Mouse (Mus musculus) kidney, embryonic 14.5 days (tissue): ENCODE measurements around the gene 9130230L23Rik. TPM values are rescaled to one million over a fixed set of nuclear protein-coding genes. Genes with fewer than 3 reads are reported as not detected.

Source experiments
- ATAC-seq: fragments of 200-750 bp; cut with Nextera tagmentation; 2 replicates; pipeline ENCODE4 v1.8.0; 2017; ENCODE audit warnings: moderate number of reproducible peaks, mild to moderate bottlenecking, moderate TSS enrichment, moderate library complexity; ENCODE audit not compliant: low FRiP score, low TSS enrichment
- H3K27ac ChIP-seq: fragments of 300-500 bp; sonication (generic); 2 replicates; pipeline ENCODE4 v1.5.1; 2014; ENCODE audit warnings: low read depth, mild to moderate bottlenecking, low read length, moderate library complexity, mixed read lengths
- H3K27me3 ChIP-seq: fragments of 300-500 bp; sonication (generic); 2 replicates; pipeline ENCODE4 v1.6.1; 2014; ENCODE audit warnings: mild to moderate bottlenecking, low read length; ENCODE audit not compliant: control insufficient read depth, insufficient read depth
- H3K36me3 ChIP-seq: fragments of 300-500 bp; sonication (generic); 2 replicates; pipeline ENCODE4 v1.6.1; 2014; ENCODE audit warnings: low read length, mixed read lengths; ENCODE audit not compliant: control insufficient read depth, insufficient read depth
- H3K4me1 ChIP-seq: fragments of 300-500 bp; sonication (generic); 2 replicates; pipeline ENCODE4 v1.6.1; 2014; ENCODE audit warnings: low read length, mixed read lengths; ENCODE audit not compliant: control insufficient read depth, insufficient read depth
- H3K4me2 ChIP-seq: fragments of 300-500 bp; sonication (generic); replicated peaks from 2 replicates; pipeline ENCODE4 v1.6.1; 2014; ENCODE audit warnings: low read depth, mild to moderate bottlenecking, low read length
- H3K4me3 ChIP-seq: fragments of 300-500 bp; sonication (generic); 2 replicates; pipeline ENCODE4 v1.5.1; 2014; ENCODE audit warnings: mild to moderate bottlenecking, low read length
- H3K9ac ChIP-seq: fragments of 300-500 bp; sonication (generic); 2 replicates; pipeline ENCODE4 v1.6.1; 2014; ENCODE audit warnings: low read depth, mild to moderate bottlenecking, low read length, moderate library complexity
- H3K9me3 ChIP-seq: fragments of 300-500 bp; sonication (generic); 2 replicates; pipeline ENCODE4 v1.6.1; 2016; ENCODE audit warnings: low read length; ENCODE audit not compliant: control insufficient read depth
- WGBS: fragments of 180-500 bp; shearing (Covaris S2); extraction: QIAGEN DNeasy Blood & Tissue Kit; methylation state at CpG from one replicate; pipeline ENCODE4 v1.1.7; 2014; 5-methylcytosine and 5-hydroxymethylcytosine counted together
- polyA plus RNA-seq: library from polyadenylated mRNA; unstranded; fragments of >200 nt; fragmentation: Nextera tagmentation; extraction: Ambion mirVana; gene quantifications from 2 replicates; pipeline ENCODE4 v1.2.1, GENCODE M21; 2014

Gene 9130230L23Rik
- 0.38 and 0.40 TPM in 2 replicates for polyA plus RNA-seq

GRCm38 (mm10) chr5:66004134-66004925 is at the start of gene 9130230L23Rik:
9130230L23Rik (minus strand) TSS chr5:66004285.
- Histone ChIP-seq H3K4me2 (no peak within 1 kb of the TSS), H3K9ac (no peak within 1 kb of the TSS), H3K27me3 (no peaks in the 10 kb centered on the region), H3K27ac (peak within 1 kb of the TSS; percentile 6; the same call in 1 of the 2 replicates), H3K36me3 (no peaks in the 10 kb centered on the region), H3K4me3 (no peak within 1 kb of the TSS), H3K4me1 (peaks cover 7% of the 10 kb centered on the region), H3K9me3 (no peaks in the 10 kb centered on the region)
- ATAC-seq, result no peak
- 68% methylated on average over 14 of the region's 14 CpGs for WGBS

DNA sequence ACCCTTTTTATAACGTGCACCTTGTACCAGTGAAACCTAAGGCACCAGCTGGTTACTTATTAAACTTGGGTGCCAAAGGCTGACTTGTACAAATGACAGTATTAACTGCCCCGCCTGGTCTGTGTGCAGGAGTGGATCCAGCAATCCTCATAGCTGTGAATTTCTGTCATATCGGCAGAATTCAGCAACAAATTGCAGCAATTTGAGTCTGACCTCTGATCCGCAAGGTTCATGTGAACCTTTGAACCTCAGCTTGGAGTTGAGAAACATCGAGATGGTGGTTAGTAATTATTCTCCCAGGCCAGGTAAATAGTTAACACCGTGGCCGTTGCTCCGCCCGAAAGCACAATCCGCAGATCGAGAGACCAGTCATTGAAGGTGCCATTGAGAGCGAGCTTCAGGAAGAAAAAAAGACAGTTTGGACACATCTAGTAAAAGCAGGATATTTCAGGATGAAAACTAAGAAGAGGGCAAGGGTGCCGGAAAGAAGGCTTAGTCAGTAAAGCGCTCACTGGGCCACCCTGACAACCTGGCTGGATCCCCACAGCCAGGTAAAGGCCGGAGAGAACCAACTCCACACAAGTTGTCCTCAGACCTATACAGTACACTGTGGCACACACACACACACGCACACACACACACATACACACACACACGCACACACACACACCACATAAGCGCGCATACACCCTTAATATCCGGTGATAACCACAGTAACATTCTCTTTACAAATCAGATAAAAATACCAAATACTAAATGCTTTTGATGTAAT is 48.9 kb upstream of the 9130230L23Rik start:
- Histone ChIP-seq H3K36me3 (no peaks in the 10 kb centered on the region), H3K27me3 (no peaks in the 10 kb centered on the region), H3K4me1 (0 out of 2 replicates have a peak, but pooled peaks cover 4% of the 10 kb centered on the region), H3K4me2 (no peak overlapping the region; the same call in 1 of the 2 replicates), H3K9ac (no peak overlapping the region), H3K4me3 (no peak overlapping the region), H3K27ac (peak overlapping the region; percentile 48; the same call in 1 of the 2 replicates), H3K9me3 (no peaks in the 10 kb centered on the region)
- ATAC-seq, result peak; percentile 88; the same call in 1 of the 2 replicates
- 66% methylated on average over 20 of the region's 20 CpGs for WGBS

GRCm38 (mm10) chr5:66050841-66051240 is 46.8 kb upstream of the 9130230L23Rik start:
- no peak overlapping the region for H3K4me2 ChIP-seq
- no peak overlapping the region; the same call in 1 of the 2 replicates for H3K27ac ChIP-seq
- H3K27me3 ChIP-seq, result no peaks in the 10 kb centered on the region
- WGBS, result 80% methylated on average over 5 of the region's 5 CpGs
- no peaks in the 10 kb centered on the region for H3K36me3 ChIP-seq
- H3K4me3 ChIP-seq, result no peak overlapping the region
- ATAC-seq, result no peak
- H3K9ac ChIP-seq, result no peak overlapping the region
- peaks cover 7% of the 10 kb centered on the region; the same call in 1 of the 2 replicates for H3K4me1 ChIP-seq
- no peaks in the 10 kb centered on the region for H3K9me3 ChIP-seq

DNA sequence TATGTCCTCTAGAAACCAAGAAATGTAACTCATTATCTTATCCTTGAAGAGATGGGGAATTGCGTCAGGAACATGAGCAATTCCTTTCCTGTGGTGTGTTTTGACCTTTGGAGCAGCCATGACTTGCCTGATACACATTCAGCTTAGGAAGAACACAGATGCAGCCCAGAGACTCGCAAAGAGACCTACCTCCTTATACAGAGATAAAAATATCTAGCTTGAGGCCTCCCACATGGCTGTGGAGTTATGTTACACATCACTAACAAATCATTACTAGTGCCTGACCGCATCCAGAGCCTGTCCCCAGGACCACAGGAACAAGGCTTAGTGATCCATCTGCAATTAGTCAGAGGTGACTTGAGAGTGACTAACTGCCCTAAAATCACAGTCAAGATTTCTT is 42.3 kb upstream of the 9130230L23Rik start:
- no peak overlapping the region for H3K27ac ChIP-seq
- H3K4me2 ChIP-seq, result no peak overlapping the region
- peaks cover 4% of the 10 kb centered on the region; the same call in 1 of the 2 replicates for H3K4me1 ChIP-seq
- WGBS, result 42% methylated on average over 3 of the region's 3 CpGs
- ATAC-seq, result no peak
- no peaks in the 10 kb centered on the region for H3K9me3 ChIP-seq
- no peaks in the 10 kb centered on the region for H3K27me3 ChIP-seq
- no peak overlapping the region for H3K4me3 ChIP-seq
- H3K9ac ChIP-seq, result no peak overlapping the region
- H3K36me3 ChIP-seq, result no peaks in the 10 kb centered on the region

GRCm38 (mm10) chr5:66043897-66044296 is 39.8 kb upstream of the 9130230L23Rik start:
- H3K4me2 ChIP-seq, result no peak overlapping the region
- no peak for ATAC-seq
- 86% methylated on average over 3 of the region's 3 CpGs for WGBS

GRCm38 (mm10) chr5:66042651-66043340 is 38.7 kb upstream of the 9130230L23Rik start:
- Histone ChIP-seq H3K27ac (peak overlapping the region; percentile 67; the same call in 1 of the 2 replicates), H3K4me3 (no peak overlapping the region), H3K36me3 (no peaks in the 10 kb centered on the region), H3K9ac (no peak overlapping the region), H3K9me3 (no peaks in the 10 kb centered on the region), H3K4me2 (no peak overlapping the region), H3K27me3 (no peaks in the 10 kb centered on the region), H3K4me1 (peaks cover 3% of the 10 kb centered on the region; the same call in 1 of the 2 replicates)
- peak; percentile 60; the same call in 1 of the 2 replicates for ATAC-seq
- 57% methylated on average over 10 of the region's 10 CpGs for WGBS

More at GRCm38 (mm10) chr5:66043897-66044296, 39.8 kb upstream of the 9130230L23Rik start:
- Histone ChIP-seq H3K9me3 (no peaks in the 10 kb centered on the region), H3K4me3 (no peak overlapping the region), H3K27ac (peak overlapping the region; percentile 31), H3K27me3 (no peaks in the 10 kb centered on the region), H3K9ac (no peak overlapping the region), H3K36me3 (no peaks in the 10 kb centered on the region), H3K4me1 (peaks cover 3% of the 10 kb centered on the region; the same call in 1 of the 2 replicates)

DNA sequence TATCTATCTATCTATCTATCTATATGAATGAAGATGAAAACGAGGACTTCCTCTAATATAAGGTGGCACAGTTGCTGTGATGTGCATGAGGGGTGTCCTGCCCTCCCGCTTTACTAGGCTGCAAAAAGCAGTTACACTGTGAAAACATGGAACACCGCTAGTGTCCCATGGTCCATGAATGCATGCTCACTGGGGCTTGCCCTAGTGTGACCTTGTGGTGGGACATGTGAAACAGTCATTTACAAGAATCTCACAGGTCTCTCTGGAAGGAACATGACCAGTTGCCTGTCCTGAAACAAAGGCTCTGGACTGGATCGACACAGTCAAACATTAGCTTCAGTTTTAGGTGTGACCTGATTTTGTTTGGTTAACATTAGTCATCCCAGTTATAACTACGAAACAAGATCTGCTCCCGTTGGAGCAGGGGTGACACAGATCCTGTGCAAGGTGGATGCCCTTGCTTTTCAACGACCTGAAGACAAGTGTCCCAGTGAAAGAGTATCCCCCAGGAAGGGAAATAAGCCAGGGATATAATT is 36.7 kb upstream of the 9130230L23Rik start:
- Histone ChIP-seq H3K27ac (no peak overlapping the region), H3K4me3 (no peak overlapping the region), H3K27me3 (no peaks in the 10 kb centered on the region), H3K9me3 (no peaks in the 10 kb centered on the region), H3K36me3 (no peaks in the 10 kb centered on the region), H3K4me2 (no peak overlapping the region), H3K9ac (no peak overlapping the region), H3K4me1 (no peaks in the 10 kb centered on the region)
- 61% methylated on average over 7 of the region's 7 CpGs for WGBS
- no peak for ATAC-seq

- Histone ChIP-seq H3K27me3 (no peaks in the 10 kb centered on the region), H3K9ac (no peak overlapping the region), H3K4me3 (no peak overlapping the region), H3K4me2 (no peak overlapping the region), H3K9me3 (no peaks in the 10 kb centered on the region), H3K36me3 (no peaks in the 10 kb centered on the region), H3K4me1 (no peaks in the 10 kb centered on the region), H3K27ac (no peak overlapping the region)
- ATAC-seq, result no peak
- WGBS, result 91% methylated on average over 2 of the region's 2 CpGs
Measured at GRCm38 (mm10) chr5:66039813-66040212, 35.7 kb upstream of the 9130230L23Rik start.
